Mouse (Mus musculus) central nervous system, embryonic 18 days (tissue): ENCODE results near the gene Fgfr1op. TPM values are rescaled to one million over a fixed set of nuclear protein-coding genes. Genes with fewer than 3 reads are reported as not detected.

Experiments used
- polyA plus RNA-seq: library from polyadenylated mRNA; depleted of rRNA; stranded (reverse); fragments of >200 nt; gene quantifications from 2 replicates; pipeline ENCODE4 v1.2.3, GENCODE M21; 2012; rRNA removed

The Fgfr1op gene
- polyA plus RNA-seq, result 16.6 and 20.1 TPM in 2 replicates

GRCm38 (mm10) chr17:8164701-8165607 is at the start of gene Fgfr1op:
Gene Fgfr1op, plus strand, starts transcription at chr17:8165501.

DNA sequence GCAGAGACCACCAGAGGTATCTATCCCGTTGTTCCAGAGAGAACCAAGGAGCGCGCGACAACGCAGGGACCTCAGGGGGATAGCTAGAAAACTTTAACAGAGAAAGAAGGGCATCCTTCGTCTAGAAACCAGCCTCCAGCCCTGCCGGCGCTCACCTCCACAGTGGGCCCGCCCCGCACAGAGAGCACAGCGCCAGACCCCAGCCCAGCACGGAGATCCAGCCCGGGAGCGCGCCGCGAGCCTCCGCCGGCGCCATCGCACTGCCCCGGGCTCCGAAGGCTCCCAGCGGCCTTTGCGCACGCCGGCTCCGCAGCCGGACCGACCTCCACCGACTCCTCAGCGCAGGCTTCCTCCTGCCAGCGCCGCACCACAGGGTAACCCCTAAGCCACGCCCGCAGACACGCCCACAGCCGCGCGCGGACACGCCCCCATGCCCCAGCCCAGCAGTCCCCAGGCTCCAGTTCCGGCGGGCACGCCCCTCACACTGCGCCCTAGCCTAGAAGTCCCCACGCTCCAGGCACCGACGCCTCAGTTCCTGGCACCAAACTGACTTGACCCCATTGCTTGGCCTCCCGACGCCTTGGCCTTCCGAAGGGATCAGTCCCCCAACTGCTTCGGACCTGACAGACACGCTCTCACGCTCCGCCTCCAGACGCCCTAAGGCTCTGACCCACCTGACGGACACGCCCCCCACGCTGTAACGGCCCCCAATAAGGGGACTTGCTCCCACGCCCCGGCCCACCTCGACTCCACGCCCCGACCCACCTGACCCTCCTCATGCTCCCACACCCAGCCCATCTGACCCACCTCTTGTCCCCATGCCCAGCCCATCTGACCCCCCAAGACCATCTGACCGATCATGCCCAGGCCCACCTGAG is 17.6 kb upstream of the Fgfr1op start, which contains the start of the genes Gm49673 and Rnaset2a:
Gene Gm49673, minus strand, starts transcription at position 350 of the 878 bp plus-strand sequence.
Gene Rnaset2a, minus strand, starts transcription at position 659 of the 878 bp plus-strand sequence.

GRCm38 (mm10) chr17:8235743-8236142 is 70.4 kb downstream of the Fgfr1op start, which contains the start of gene Ccr6:
Gene Ccr6, plus strand, starts transcription at chr17:8236043.

Other genes starting within 250 kb of the Fgfr1op start
- gene Tagap, start 239.5 kb upstream of the Fgfr1op start, polyA plus RNA-seq, result 0.19 and 0.39 TPM in 2 replicates
- 46.5 and 51.2 TPM in 2 replicates for gene Rsph3a, start 219.9 kb upstream of the Fgfr1op start, polyA plus RNA-seq
- gene Gm49673, start 17.7 kb upstream of the Fgfr1op start, polyA plus RNA-seq, result 0.47 and 0.75 TPM in 2 replicates
- gene Rnaset2a, start 17.4 kb upstream of the Fgfr1op start, polyA plus RNA-seq, result 12.2 and 16.7 TPM in 2 replicates
- gene Ccr6, start 70.5 kb downstream of the Fgfr1op start, polyA plus RNA-seq, result not detected in 2 replicates
- gene Mpc1, start 117.4 kb downstream of the Fgfr1op start, polyA plus RNA-seq, result 265 and 296 TPM in 2 replicates
- 212 and 213 TPM in 2 replicates for gene Sft2d1, start 145.6 kb downstream of the Fgfr1op start, polyA plus RNA-seq
- 25.4 and 25.5 TPM in 2 replicates for gene Prr18, start 172.0 kb downstream of the Fgfr1op start, polyA plus RNA-seq
- 0.74 and 0.96 TPM in 2 replicates for gene T2, start 190.5 kb downstream of the Fgfr1op start, polyA plus RNA-seq